Mouse (Mus musculus) v-Abl transformed pro-B cells (cell line): ENCODE measurements around the gene Tent4a.

Experiments used
- in situ Hi-C, 2 experiments: fragments of 400-800 bp; cut with MboI; formaldehyde crosslinking; loops; one replicate each; pipeline ENCODE4 v1.15.1; 2025; ENCODE audit not compliant: unreplicated experiment in 2 of 2

The Tent4a gene

DNA sequence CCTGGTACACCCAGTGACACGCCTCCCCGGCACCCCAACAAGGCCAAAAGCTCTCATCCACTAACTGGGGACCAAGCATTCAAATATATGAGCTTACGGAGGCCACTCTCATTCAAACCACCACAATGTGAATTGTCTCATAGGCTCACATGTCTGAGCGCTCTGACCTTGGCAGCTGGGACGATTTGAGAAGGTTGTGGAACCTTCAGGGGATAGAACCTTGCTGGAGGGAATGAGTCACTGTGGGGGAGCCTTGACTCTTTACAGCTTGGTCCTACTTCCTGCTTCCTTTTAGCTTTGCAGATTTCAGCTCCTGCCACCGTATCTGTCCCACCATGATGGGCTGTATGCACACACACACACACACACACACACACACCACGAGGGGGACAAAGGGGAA lies 48.6 kb downstream of the Tent4a start:
- in situ Hi-C loops, result no loop called here

DNA sequence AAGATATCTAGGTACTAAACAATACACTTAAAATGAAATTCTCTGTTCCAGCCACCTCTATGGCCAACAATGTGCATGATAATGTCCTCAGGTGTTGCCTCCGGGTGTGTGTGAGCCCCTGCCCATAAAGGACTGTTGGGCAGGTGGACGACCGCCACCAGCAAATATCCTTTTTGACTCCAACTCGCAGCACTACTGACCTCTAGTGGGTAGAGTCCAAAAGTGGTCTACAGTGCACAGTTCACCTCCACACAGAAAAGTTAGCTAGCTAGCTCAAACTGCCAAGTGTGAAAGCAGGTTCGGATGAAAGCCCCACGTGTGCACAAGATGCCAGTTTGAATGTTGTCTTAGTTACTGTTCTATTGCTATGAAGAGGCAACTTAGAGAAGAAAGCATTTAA lies 49.1 kb downstream of the Tent4a start:
- in situ Hi-C loops, result no loop called here

DNA sequence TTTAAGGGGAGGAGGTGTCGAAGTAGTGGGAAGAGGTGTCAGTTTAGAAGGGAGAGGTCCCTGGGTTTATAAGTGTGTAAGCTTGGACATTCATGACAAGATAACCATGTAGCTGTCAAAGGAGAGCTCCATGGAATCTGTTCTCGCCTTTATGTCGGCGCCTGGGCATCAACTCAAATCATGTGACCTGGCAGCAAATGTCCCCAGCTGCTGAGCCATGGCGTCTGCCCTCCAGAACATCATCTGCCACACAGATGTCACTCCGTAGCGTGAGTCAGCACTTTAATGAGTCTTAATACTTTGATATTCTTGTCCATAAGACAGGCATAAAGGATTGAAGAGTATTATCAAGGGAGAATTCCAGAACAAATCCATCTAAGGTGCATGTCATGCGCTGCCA lies 51.7 kb downstream of the Tent4a start:
- in situ Hi-C loops, result no loop called here

DNA sequence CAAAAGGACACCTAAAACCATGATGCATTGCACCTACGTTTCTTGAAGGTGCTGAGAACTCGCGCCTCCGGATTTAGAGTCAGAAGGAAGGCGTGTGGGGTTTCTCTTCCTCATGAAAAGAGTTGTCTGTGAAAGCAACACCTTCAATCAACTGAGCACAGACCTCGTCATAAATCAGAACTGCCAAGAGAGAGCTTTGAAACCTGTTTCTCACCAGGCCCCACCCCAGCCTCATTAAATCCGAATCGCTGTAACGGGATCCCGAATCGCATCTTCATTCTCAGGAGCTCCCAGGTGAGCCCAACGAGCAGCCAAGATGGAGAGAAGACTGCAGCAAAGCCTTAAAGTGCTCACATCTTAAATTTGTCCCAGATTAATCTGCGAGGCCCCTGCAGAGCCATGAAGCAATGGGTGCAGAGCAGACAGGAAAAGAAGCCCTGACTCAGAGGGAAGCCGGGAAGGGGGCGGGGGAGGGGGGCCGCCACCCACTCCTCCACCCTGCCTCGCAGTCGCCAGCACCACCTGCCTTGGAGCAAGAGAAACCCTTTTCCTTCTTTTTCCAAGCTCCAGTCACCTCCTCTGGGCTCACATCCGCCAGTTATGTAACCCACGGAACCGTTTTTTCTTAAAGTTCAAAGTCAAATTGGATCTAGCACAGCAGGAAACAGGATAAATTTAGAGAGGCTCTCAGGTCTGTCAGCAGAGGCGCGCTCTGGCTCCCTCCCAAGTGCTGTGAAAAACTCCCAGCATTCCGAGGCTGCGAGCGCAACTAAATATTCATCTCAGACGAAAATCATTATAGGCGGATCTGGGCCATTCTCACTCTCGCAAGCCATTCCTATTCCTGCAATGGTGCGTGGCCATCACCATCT lies 52.5 kb downstream of the Tent4a start:
- in situ Hi-C loops, result no loop called here

DNA sequence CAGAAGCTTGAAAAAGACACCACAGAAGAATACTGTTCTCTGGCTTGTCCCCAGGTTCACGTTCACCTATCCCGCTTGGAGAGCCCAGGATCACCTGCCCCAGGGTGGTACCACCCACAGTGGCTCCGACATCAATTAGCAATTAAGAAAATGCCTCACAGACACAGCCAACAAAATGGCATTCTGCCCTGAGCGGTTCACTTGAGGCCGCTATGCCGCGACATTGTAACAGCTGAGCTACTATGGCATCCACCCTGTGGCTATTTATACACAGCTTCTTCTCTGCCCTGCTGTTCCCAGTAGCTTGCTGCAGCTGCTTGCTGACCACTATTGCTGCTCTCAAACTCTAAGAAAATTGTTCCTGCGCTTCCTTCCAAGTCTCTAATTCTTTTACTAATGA lies 53.4 kb downstream of the Tent4a start:
- in situ Hi-C loops, result no loop called here

DNA sequence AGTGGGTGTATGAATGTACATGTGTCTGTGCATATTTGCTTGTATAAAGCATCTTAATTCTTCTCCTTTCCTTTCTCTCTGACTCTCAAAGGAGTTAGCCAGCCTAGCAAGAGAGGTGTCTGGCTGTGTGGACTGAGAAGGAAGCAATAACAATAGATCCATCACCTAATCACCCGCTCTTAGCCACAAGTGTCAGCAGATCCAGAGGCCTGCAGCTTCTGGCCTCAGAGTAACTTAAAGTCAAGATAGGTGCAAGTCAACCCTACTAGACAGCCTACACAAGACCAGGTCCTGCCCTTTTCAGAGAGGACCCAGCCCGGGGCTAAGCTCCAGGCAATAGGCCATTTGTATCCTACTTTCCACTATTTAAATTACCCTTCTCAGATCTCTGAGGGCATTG lies 54.5 kb downstream of the Tent4a start:
- in situ Hi-C loops, result no loop called here

DNA sequence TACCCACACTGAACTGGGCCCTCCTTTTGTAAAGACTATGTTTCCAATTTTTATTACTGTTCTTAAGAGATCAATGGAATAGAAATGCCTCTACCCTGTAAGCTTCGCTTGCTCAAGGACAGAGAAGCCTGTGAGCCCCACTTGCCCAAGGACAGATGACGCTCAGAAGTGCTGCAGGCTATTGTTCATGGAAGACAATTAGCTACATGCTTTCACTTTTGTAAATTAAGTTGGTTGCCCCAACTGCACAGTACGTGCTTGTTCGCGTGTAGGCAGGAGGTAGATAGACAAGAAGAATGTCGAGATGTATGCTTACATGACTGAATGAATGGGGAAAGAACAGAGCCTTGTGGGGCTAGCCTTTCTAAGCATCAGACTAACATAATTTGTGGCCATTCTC lies 55.7 kb downstream of the Tent4a start:
- in situ Hi-C loops, result no loop called here

DNA sequence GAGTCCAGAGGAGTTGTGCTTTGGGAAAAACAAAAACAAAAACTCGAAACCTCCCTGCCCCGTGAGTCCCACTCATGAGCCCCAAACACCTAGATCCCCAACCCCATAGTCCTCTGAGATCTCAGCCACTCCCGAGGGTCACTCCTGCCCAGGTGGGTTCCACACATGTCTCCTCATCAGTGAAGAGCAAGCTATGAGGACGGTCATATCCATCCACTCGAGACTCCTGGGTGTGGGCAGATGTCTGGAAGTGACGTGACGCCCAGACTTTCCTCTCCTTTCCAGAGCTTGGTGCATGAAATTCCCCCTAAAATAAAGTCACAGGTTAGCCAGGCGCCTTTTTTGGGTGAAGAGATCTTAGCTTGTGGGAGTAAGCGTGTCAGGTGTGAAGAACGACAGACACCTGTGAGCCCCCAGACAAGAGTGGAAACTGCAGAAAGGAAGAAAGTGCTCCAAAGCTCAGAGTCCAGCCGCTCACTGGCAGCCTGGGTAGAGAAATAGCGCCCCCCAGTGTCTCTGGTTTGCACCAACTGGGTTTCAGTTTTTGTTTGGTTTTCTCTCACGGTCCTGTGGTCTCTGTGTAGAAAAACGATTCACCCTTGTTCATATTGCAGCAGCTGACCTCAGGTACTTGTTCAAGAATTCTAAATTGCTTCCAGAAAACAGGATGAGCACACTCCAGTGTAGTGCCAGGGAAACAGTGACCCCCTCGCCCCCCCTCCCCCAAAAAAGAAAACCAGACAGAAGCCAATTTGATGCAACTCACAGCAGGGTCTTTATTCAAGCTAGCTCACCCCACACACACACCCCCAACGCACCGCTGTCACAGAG lies 73.6 kb downstream of the Tent4a start:
- in situ Hi-C loops, result loop anchor here in 1 of 2 experiments (25.0 kb wide), 1 partner anchor 874 kb away; the partner anchor contains the start of genes 1700001L19Rik, Fastkd3 and Mtrr

DNA sequence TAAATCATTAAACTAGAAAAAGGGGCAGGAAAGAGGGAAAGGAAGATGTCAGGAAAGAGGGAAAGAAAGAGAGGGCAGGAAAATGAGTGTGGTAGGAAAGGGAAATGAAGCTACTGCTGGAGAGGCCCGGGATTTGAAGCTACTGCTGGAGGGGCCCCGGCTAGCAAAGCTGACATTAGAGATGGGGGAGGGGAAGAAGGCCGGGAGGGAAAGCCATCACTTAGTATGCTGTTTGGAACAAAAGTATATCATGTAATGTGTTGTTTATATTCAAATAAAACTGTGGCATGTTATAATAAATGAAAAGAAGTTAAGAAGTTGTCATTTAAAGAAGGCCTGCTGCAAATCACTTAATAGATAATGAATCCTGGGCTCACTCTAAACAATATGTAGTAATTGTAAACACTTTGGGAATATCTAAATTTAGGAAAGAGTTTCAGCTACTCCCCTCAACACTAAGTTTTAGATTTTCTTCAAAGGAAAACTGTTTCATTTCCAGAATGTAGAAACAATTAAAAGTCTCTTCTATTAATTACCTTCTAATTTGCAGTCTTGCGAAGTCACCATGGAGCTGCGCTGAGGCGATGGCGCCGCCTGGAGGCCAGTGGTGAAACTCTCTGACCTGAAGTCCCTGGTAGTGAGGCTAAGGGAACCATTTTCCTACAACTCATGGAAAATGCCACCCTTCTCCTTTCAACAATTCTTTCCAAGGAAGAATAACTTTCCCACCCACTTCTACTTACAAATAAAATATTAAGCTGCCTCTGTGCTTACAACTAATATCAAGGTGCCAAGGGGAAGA lies 74.6 kb downstream of the Tent4a start:
- in situ Hi-C loops, result loop anchor here in 1 of 2 experiments (25.0 kb wide), 1 partner anchor 873 kb away; the partner anchor contains the start of genes 1700001L19Rik, Fastkd3 and Mtrr

DNA sequence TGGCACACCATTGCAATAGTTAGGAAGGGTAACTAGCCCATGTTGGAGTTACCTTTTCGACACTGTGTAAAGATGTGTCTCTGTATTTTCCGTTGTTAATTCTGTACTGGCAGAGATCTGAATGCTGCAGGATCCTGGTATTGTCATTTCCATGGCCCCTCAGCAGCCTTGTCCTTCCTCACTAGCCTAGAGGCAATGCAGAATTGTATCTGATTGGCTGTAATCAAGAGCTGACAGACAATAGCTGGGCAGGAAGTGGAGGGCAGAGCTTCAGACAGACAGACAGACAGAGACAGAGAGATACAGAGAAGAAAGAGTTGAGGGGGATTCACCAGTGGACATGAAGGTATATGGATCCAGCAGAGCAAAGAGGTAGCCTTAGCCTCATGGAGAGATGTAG lies 75.5 kb downstream of the Tent4a start:
- in situ Hi-C loops, result loop anchor here in 1 of 2 experiments (25.0 kb wide), 1 partner anchor 872 kb away; the partner anchor contains the start of genes 1700001L19Rik, Fastkd3 and Mtrr

DNA sequence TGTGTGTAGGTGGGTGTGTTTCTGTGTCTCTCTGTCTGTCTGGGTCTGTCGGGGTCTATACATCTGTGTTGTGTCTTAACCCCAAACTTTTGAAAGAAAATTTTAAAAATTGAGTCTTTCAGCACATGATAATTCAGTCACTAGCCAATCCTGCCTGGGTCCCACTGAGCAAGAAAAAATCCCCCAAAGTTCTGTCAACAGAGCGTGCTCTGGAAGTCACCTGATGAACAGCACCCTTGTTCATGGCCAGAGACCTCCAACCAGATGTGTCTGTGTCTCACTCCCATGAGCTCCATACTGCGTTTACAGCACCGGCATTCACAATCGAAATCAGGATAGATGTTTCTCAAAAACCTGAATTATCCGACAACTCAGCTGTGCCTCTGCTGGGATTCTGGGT lies 76.0 kb downstream of the Tent4a start:
- in situ Hi-C loops, result loop anchor here in 1 of 2 experiments (25.0 kb wide), 1 partner anchor 871 kb away; the partner anchor contains the start of genes 1700001L19Rik, Fastkd3 and Mtrr

DNA sequence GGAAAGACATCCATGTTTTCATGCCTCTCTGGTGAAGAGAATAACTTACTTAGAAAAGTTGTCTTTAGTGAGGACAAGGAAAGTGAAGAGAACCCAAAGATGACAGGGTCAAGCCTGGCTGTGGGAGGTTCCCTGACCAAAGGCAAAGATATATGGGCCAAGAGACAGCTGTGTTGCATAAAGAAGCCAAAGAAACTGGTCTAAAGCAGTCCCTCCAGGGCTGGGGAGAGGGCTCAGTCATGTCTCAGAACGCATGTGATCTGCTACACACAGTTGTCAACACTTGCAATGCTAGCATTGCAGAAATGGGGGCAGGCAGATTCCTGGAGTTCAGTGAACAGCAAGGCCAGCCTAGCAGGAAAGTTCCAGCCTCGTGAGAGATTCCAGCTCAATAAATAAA lies 77.3 kb downstream of the Tent4a start:
- in situ Hi-C loops, result loop anchor here in 1 of 2 experiments (25.0 kb wide), 1 partner anchor 870 kb away; the partner anchor contains the start of genes 1700001L19Rik, Fastkd3 and Mtrr

DNA sequence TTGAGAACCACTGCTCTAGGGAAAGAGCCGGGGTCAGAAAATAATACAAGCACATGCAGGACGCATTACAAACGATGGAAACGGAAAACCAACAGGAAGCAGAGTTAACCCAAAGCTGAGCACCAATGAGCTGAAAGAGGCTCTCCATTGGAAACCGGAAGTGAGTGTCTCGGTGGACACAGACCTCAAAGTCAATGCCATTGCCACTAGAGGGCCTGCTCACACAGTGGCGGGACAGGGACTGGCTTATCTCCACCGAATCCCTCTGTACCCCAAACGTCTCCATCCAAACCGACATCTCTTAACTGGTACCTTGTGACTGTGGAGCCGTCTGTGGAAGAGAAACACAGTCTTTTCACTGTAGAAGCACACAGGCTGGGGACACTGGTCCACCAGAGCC lies 77.8 kb downstream of the Tent4a start:
- in situ Hi-C loops, result loop anchor here in 1 of 2 experiments (25.0 kb wide), 1 partner anchor 869 kb away; the partner anchor contains the start of genes 1700001L19Rik, Fastkd3 and Mtrr

DNA sequence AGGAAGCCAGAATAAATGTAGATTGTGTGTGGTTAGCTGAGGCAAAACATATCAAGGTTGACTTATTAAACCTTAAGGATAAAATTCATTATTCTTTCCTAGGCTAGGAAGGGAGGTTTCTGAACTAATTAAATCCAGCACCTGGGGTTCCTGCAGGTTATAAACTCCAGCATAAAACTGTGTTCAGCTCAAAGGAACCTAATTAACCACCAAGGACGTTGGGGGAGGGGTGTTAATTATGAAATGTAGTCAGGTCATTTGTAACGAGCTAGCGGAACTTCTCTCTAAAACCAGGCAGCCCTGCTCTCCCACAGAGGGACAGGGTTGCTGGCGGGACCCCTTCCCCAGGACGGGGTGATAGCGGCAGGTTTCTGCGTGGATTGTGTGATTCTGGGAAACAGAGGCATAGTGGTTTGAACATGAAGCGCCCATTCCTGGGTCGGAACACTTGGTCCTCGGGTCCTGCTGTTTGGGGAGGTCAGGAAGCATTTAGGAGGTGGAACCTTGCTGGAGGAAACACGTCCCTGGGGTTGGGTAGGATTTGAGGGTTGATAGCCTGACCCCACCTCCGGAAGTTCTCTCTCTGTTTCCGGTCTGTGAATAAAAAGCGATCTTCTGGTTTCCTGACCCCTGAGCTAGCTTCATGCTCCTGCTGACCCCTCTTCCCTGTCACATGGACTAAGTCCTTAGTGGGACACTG lies 78.8 kb downstream of the Tent4a start:
- in situ Hi-C loops, result loop anchor here in 1 of 2 experiments (25.0 kb wide), 1 partner anchor 868 kb away; the partner anchor contains the start of genes 1700001L19Rik, Fastkd3 and Mtrr
